Mouse (Mus musculus) retina, adult 2 months (tissue): ENCODE data around the gene Parm1.

Experiments used
- DNase-seq: peaks from one replicate; pipeline ENCODE4 v3.0.0-alpha.2; 2012; ENCODE audit warnings: low read depth, low spot score

Gene Parm1

DNA sequence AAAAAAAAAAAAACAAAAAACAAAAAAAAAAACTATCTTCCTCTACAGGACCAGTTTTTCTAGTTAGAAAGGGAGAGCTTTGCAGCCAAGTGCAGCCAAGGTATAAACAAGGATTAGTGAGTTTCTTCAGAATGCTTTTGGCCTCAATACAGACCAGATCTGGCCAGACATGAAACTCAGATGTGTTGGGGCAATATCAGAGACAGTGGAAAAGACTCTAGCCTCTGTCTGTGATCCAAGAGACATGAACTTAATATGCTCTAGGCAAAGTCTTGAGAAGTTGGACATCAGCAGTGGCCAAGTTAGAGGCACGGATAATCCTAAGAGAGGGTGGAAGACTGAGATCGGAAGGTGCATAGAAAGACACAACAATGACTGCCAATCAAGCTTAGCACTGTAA is 56.8 kb downstream of the Parm1 start:
- DNase-seq = no peak

- DNase-seq = no peak
Measured at GRCm38 (mm10) chr5:91578924-91579323, 61.5 kb downstream of the Parm1 start.

- DNase-seq = no peak
Measured at GRCm38 (mm10) chr5:91581799-91582198, 64.4 kb downstream of the Parm1 start.

- no peak for DNase-seq
Measured at GRCm38 (mm10) chr5:91586206-91586605, 68.8 kb downstream of the Parm1 start.

- no peak for DNase-seq
Measured at GRCm38 (mm10) chr5:91594083-91594482, 76.7 kb downstream of the Parm1 start.

- DNase-seq = no peak
Measured at GRCm38 (mm10) chr5:91597216-91597615, 79.8 kb downstream of the Parm1 start.

DNA sequence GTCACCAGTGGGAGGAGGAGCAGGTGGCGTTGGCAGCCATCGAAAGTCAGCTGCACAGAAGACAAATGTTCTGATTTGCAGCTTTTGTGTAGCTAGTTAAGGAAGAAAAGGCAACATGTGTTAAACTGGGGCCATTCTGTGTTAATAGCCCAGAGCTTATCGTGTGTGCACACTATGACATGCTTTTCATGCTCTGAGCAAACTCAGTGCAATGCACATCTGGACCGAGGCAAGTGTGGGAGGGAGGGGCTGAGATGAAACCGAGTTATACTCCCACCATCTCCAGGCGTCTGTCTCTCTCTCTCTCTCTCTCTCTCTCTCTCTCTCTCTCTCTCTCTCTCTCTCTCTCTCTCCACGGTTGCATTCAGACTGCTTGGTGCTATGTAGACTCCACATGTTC is 82.4 kb downstream of the Parm1 start:
- DNase-seq = no peak

- no peak for DNase-seq
Measured at GRCm38 (mm10) chr5:91603347-91603746, 85.9 kb downstream of the Parm1 start.

DNA sequence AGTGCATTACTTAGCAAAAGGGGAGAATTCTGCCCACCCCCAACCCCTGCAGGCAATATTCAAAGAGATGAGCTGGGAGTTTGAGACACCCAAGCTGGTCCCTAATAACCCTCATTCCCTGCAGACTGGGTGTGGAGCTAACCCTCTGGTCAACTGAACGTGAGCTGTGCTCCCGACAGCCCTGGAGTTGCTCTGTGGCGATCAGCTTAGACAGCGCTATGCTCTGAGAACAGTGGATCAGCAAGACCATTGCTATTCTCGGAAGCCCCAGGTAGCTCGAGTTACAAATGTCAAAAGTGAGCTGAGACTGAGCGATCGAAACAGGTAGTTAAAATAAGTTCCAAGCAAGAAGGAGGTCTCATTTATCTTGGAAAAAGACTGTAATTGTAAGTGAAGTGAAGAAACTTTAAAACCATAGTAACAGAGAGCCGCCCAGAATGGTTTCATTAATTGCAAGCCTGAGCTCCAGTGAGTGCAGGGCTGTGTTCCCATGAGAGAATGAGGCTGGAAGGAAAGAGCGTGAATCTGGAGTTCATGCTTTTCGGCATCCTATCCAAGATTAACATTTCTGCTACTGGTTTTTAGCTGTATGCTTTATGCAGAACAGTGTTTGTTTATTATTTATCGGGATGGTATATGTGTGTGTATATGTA is 86.5 kb downstream of the Parm1 start:
- no peak for DNase-seq

- no peak for DNase-seq
Measured at GRCm38 (mm10) chr5:91607234-91607633, 89.8 kb downstream of the Parm1 start.

DNA sequence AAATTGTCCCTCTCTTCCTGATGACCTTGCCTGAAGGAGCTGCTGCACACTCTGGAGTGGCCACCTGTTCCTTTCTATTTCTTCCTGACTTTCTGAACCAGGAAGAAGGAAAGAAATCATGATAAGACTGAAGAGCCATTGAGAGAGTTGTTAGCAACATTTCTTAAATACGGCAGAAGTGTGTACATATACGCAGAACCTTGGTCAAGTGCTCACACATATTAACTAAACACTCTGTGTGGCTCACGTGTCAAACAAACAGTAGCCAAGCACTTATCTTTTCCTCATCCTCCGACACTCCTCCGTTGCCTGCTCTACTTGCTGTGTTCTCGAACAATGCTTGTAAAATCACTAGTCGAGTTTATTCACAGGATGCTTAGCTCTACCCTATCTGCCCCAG is 90.4 kb downstream of the Parm1 start:
- no peak for DNase-seq

GRCm38 (mm10) chr5:91609041-91609440 is 91.6 kb downstream of the Parm1 start:
- no peak for DNase-seq

GRCm38 (mm10) chr5:91609511-91610300 is 92.3 kb downstream of the Parm1 start:
- DNase-seq = no peak

- DNase-seq = no peak
Measured at GRCm38 (mm10) chr5:91610499-91610898, 93.1 kb downstream of the Parm1 start.

DNA sequence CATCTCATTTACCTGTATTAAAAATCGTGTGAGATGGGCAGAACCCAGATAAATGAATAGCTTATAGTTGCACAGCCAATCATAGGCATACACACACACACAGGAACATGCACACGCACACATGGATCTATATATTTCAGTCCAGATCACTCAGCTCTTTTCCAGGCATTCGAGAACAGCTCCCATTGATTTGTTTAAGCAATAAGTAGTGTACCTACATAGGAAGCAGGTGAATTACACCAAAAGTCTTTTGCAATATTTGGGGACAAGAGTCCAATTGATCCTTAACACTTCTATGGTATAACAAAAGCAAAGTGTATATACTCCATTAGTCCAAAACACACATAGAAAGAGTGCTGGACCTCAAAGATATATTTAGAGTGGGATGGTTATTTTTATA is 94.2 kb downstream of the Parm1 start:
- DNase-seq = no peak

- DNase-seq = no peak
Measured at GRCm38 (mm10) chr5:91617331-91618233, 100.2 kb downstream of the Parm1 start.

GRCm38 (mm10) chr5:91618661-91619173 is 101.3 kb downstream of the Parm1 start:
- DNase-seq = no peak

GRCm38 (mm10) chr5:91621197-91621596 is 103.8 kb downstream of the Parm1 start:
- no peak for DNase-seq

DNA sequence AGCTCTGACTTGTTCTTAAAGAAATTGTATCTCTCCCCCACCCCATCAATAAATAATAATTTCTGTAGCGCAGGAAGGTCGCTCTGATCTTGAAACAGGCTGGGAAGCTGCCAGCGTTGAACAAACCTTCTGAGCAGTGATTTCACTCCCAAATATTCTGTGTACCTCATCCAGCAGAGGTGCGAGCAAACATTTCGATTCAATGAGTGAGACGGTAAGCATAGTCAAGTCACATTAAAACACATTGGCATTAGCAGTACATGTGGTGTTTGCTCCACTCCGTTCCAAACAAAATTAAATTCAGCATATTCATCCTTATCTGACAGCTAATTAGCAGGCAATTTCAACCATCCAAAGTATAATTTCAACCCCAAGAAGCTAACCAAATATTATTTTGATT is 109.4 kb downstream of the Parm1 start:
- DNase-seq = no peak

- no peak for DNase-seq
Measured at GRCm38 (mm10) chr5:91629472-91629871, 112.1 kb downstream of the Parm1 start.

DNA sequence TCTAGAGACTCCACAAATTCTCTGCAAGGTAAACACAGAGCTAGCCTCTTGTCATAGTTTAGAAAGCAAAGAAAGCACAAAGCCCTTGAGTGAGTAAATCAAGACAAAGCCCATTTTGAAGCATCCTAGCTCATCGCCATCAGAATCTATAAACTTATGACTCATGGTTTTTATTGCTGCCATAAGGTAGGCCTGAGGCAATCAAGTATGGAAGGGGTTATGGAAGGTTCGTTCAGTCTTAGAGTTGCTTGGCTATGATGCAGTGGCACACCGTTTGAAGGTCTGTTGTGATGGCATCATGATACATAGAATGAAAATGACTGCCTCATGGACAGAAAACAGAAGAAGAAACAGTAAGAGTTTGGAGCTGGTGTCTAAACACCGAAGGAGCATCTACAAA is 133.9 kb downstream of the Parm1 start:
- no peak for DNase-seq
